Comparison of ENCODE assay signal across 24 mouse cellular contexts in genomic region chr2:80618991-80619390, GRCm38 (mm10).
"Had no signal": no experiment of that assay in that cellular context is flagged by ENCODE, and none has a peak within 500 bp of the region (broad histone marks: within the 10 kb centered on the region; RNA-seq: fewer than 3 reads in every experiment).

No protein-coding gene starts in this region.

- H3K27ac ChIP-seq: heart, adult 2 months; heart, embryonic 13.5 days; heart, embryonic 15.5 days; hindbrain, embryonic 13.5 days; hindbrain, embryonic 15.5 days; hindbrain, postnatal 0 days; kidney, embryonic 15.5 days; kidney, postnatal 0 days; limb, embryonic 13.5 days; limb, embryonic 15.5 days; liver, embryonic 12.5 days; liver, embryonic 14.5 days had no signal

- DNase-seq: gastrocnemius, postnatal 14 days; gastrocnemius, postnatal 36 days; heart, adult 2 months; heart, postnatal 14 days; heart, postnatal 36 days; kidney, adult 11 months; kidney, adult 2 months; kidney, adult 9 months; kidney, postnatal 14 days; kidney, postnatal 36 days; layer of hippocampus, adult 9-11 months; layer of hippocampus, postnatal 36 days; left cerebral cortex, postnatal 4 days had no signal

- H3K4me3 ChIP-seq: heart, adult 2 months; heart, embryonic 13.5 days; heart, embryonic 15.5 days; hindbrain, embryonic 13.5 days; hindbrain, embryonic 15.5 days; kidney, embryonic 15.5 days; limb, embryonic 13.5 days; limb, embryonic 15.5 days; liver, embryonic 12.5 days had no signal
